Mouse (Mus musculus) MEL (cell line): ENCODE measurements around the gene Pdcd6ip. TPM values are rescaled to one million over a fixed set of nuclear protein-coding genes. Genes with fewer than 3 reads are reported as not detected.

ENCODE experiments used
- DNase-seq: peaks from one replicate; pipeline ENCODE4 v3.0.0; 2011; ENCODE audit warnings: low read depth, low spot score
- H3K27ac ChIP-seq: 2 replicates; pipeline ENCODE4 v1.5.1; 2012; ENCODE audit warnings: low read depth, mild to moderate bottlenecking, control low read depth, low read length, moderate library complexity; ENCODE audit not compliant: control insufficient read depth
- H3K27me3 ChIP-seq, 2 experiments: fragments of 150-350 bp in 1 of 2; sonication (generic) in 1 of 2; 2 replicates each; pipeline ENCODE4 v1.6.1; 2012; ENCODE audit warnings: low read length in 2 of 2, mild to moderate bottlenecking in 2 of 2, improper control_type of control experiment in 1 of 2, moderate library complexity in 1 of 2; ENCODE audit not compliant: insufficient read depth in 2 of 2, control insufficient read depth in 1 of 2
- H3K36me3 ChIP-seq, 2 experiments: 2 replicates each; pipeline ENCODE4 v1.6.1; 2012 to 2014; ENCODE audit warnings: low read length in 2 of 2, improper control_type of control experiment in 1 of 2, inconsistent platforms in 1 of 2, mild to moderate bottlenecking in 1 of 2; ENCODE audit not compliant: insufficient read depth in 2 of 2, control insufficient read depth in 1 of 2
- H3K4me1 ChIP-seq, 2 experiments: fragments of 150-350 bp in 1 of 2; sonication (generic) in 1 of 2; 2 replicates each; pipeline ENCODE4 v1.6.1; 2012; ENCODE audit warnings: low read length in 2 of 2, improper control_type of control experiment in 1 of 2, mild to moderate bottlenecking in 1 of 2; ENCODE audit not compliant: insufficient read depth in 2 of 2, control insufficient read depth in 1 of 2
- H3K4me3 ChIP-seq, 2 experiments: fragments of 150-350 bp in 1 of 2; sonication (generic) in 1 of 2; 2 replicates each; pipeline ENCODE4 v1.5.1; 2012; ENCODE audit warnings: low read depth in 2 of 2, low read length in 2 of 2, mild to moderate bottlenecking in 2 of 2, moderate library complexity in 2 of 2, control low read depth in 1 of 2, improper control_type of control experiment in 1 of 2; ENCODE audit not compliant: control insufficient read depth in 1 of 2, insufficient read depth in 1 of 2
- H3K79me2 ChIP-seq: 2 replicates; pipeline ENCODE4 v1.6.1; 2012; ENCODE audit warnings: mild to moderate bottlenecking, low read length, moderate library complexity; ENCODE audit not compliant: control insufficient read depth, poor library complexity, insufficient read depth
- H3K9ac ChIP-seq: 2 replicates; pipeline ENCODE4 v1.6.1; 2012; ENCODE audit warnings: low read depth, mild to moderate bottlenecking, control low read depth, low read length, moderate library complexity; ENCODE audit not compliant: control insufficient read depth, poor library complexity, severe bottlenecking
- H3K9me3 ChIP-seq: fragments of 150-350 bp; sonication (generic); replicated peaks from 2 replicates; pipeline ENCODE4 v1.6.1; 2012; ENCODE audit warnings: mild to moderate bottlenecking, low read length, improper control_type of control experiment, moderate library complexity; ENCODE audit not compliant: insufficient read depth
- BHLHE40 ChIP-seq: IDR thresholded peaks from 2 replicates; pipeline ENCODE4 v1.6.1; 2012; ENCODE audit warnings: low read depth, mild to moderate bottlenecking, inconsistent platforms, low read length, improper control_type of control experiment, borderline replicate concordance
- CTCF ChIP-seq, 3 experiments: IDR thresholded peaks in 2 of 3; conservative IDR thresholded peaks in 1 of 3; 2 replicates each; pipeline ENCODE4 v1.5.1; 2011 to 2012; ENCODE audit warnings: low read length in 3 of 3, low read depth in 2 of 3, mild to moderate bottlenecking in 2 of 3, improper control_type of control experiment in 1 of 3, inconsistent platforms in 1 of 3, mixed read lengths in 1 of 3, moderate library complexity in 1 of 3; ENCODE audit not compliant: control insufficient read depth in 1 of 3, insufficient read depth in 1 of 3, poor library complexity in 1 of 3, severe bottlenecking in 1 of 3
- ELF1 ChIP-seq: IDR thresholded peaks from 2 replicates; pipeline ENCODE4 v1.6.1; 2014; ENCODE audit warnings: low read depth, mild to moderate bottlenecking, inconsistent platforms, low read length, improper control_type of control experiment, moderate library complexity
- GATA1 ChIP-seq: IDR thresholded peaks from 2 replicates; pipeline ENCODE4 v1.6.1; 2011; ENCODE audit warnings: low read depth, low read length, improper control_type of control experiment
- JUND ChIP-seq: IDR thresholded peaks from 2 replicates; pipeline ENCODE4 v1.6.1; 2011; ENCODE audit warnings: low read depth, mild to moderate bottlenecking, improper control_type of control experiment, low read length
- MAFK ChIP-seq: IDR thresholded peaks from 2 replicates; pipeline ENCODE4 v1.6.1; 2011; ENCODE audit warnings: low read depth, mild to moderate bottlenecking, low read length, improper control_type of control experiment, borderline replicate concordance
- MAZ ChIP-seq: IDR thresholded peaks from 2 replicates; pipeline ENCODE4 v1.6.1; 2012; ENCODE audit warnings: low read depth, mild to moderate bottlenecking, inconsistent platforms, low read length, improper control_type of control experiment
- MYC ChIP-seq: IDR thresholded peaks from 2 replicates; pipeline ENCODE4 v1.6.1; 2011; ENCODE audit warnings: low read depth, mild to moderate bottlenecking, low read length, improper control_type of control experiment, moderate library complexity
- NELFE ChIP-seq: IDR thresholded peaks from 2 replicates; pipeline ENCODE4 v1.6.1; 2011; ENCODE audit warnings: low read depth, low read length, improper control_type of control experiment
- NRF1 ChIP-seq: IDR thresholded peaks from 2 replicates; pipeline ENCODE4 v1.6.1; 2014; ENCODE audit warnings: low read depth, mild to moderate bottlenecking, inconsistent platforms, low read length, improper control_type of control experiment, moderate library complexity; ENCODE audit not compliant: poor library complexity, insufficient read depth, severe bottlenecking
- POLR2AphosphoS2 ChIP-seq: IDR thresholded peaks from 2 replicates; pipeline ENCODE4 v1.6.1; 2011; ENCODE audit warnings: low read length, improper control_type of control experiment
- POLR2AphosphoS5 ChIP-seq: IDR thresholded peaks from 2 replicates; pipeline ENCODE4 v1.6.1; 2012; ENCODE audit warnings: low read depth, borderline replicate concordance, mild to moderate bottlenecking, inconsistent platforms, low read length, moderate library complexity, mixed read lengths
- RAD21 ChIP-seq: IDR thresholded peaks from 2 replicates; pipeline ENCODE4 v1.6.1; 2011; ENCODE audit warnings: mild to moderate bottlenecking, low read depth, low read length, improper control_type of control experiment
- RCOR1 ChIP-seq: IDR thresholded peaks from 2 replicates; pipeline ENCODE4 v1.6.1; 2012; ENCODE audit warnings: low read depth, mild to moderate bottlenecking, inconsistent platforms, low read length, improper control_type of control experiment
- SMC3 ChIP-seq: IDR thresholded peaks from 2 replicates; pipeline ENCODE4 v1.6.1; 2011; ENCODE audit warnings: low read depth, low read length, improper control_type of control experiment
- TAL1 ChIP-seq: IDR thresholded peaks from 2 replicates; pipeline ENCODE4 v1.6.1; 2012; ENCODE audit warnings: mild to moderate bottlenecking, inconsistent platforms, low read length, moderate library complexity, mixed read lengths
- TBP ChIP-seq: IDR thresholded peaks from 2 replicates; pipeline ENCODE4 v1.8.0; 2011; ENCODE audit warnings: low read depth, low read length, improper control_type of control experiment
- UBTF ChIP-seq: IDR thresholded peaks from 2 replicates; pipeline ENCODE4 v1.6.1; 2012; ENCODE audit warnings: low read depth, mild to moderate bottlenecking, inconsistent platforms, low read length, improper control_type of control experiment, moderate library complexity, borderline replicate concordance; ENCODE audit not compliant: insufficient read depth
- USF1 ChIP-seq: IDR thresholded peaks from 2 replicates; pipeline ENCODE4 v1.6.1; 2014; ENCODE audit warnings: low read depth, mild to moderate bottlenecking, inconsistent platforms, low read length, improper control_type of control experiment, moderate library complexity
- ZC3H11A ChIP-seq: IDR thresholded peaks from 2 replicates; pipeline ENCODE4 v1.6.1; 2012; ENCODE audit warnings: low read depth, mild to moderate bottlenecking, inconsistent platforms, low read length, improper control_type of control experiment
- ZKSCAN1 ChIP-seq: IDR thresholded peaks from 2 replicates; pipeline ENCODE4 v1.6.1; 2012; ENCODE audit warnings: low read depth, mild to moderate bottlenecking, inconsistent platforms, low read length, improper control_type of control experiment, moderate library complexity
- ZNF384 ChIP-seq: IDR thresholded peaks from 2 replicates; pipeline ENCODE4 v1.6.1; 2012; ENCODE audit warnings: low read depth, mild to moderate bottlenecking, inconsistent platforms, low read length, improper control_type of control experiment
- polyA plus RNA-seq, 2 experiments: library from polyadenylated mRNA; stranded (reverse) in 1 of 2; unstranded in 1 of 2; fragments of >175 nt in 1 of 2; fragments of >200 nt in 1 of 2; gene quantifications; 2 replicates each; pipeline versions ENCODE4 v1.2.1 to v1.2.4; 2012; ENCODE audit warnings: low replicate concordance in 2 of 2, low read depth in 1 of 2; ENCODE audit not compliant: insufficient read length in 2 of 2, insufficient read depth in 1 of 2, missing spikeins in 1 of 2
- total RNA-seq: library from RNA; depleted of rRNA; stranded (reverse); fragments of 300-350 nt; gene quantifications from 2 replicates; pipeline ENCODE4 v1.2.3, GENCODE M21; 2012

Pdcd6ip gene
- total and polyA plus RNA-seq, 3 experiments = 21.1 to 71.2 (median 60.1) TPM

- Histone ChIP-seq H3K27me3 (no peaks in the 10 kb centered on the region; a peak in 1 of 4 replicates), H3K4me1 (no peaks in the 10 kb centered on the region), H3K9me3 (no peaks in the 10 kb centered on the region), H3K36me3 (no peaks in the 10 kb centered on the region), H3K79me2 (no peaks in the 10 kb centered on the region), H3K4me3 (no peak overlapping the region)
- TF ChIP-seq GATA1 (no peak), ZKSCAN1 (no peak), ELF1 (no peak), TBP (no peak), CTCF (IDR thresholded peaks at IDR 0.05 in 2 of 3, conservative IDR thresholded peaks at IDR 0.05 in 1 of 3; ENCODE audit: control insufficient read depth in 1 of 3, insufficient read depth in 1 of 3, low read depth in 2 of 3, low read length in 3 of 3, poor library complexity in 1 of 3, severe bottlenecking in 1 of 3) (no peak), POLR2AphosphoS2 (no peak)
- TF ChIP-seq, all 39 proteins: peak for 0
- Histone ChIP-seq H3K27ac (no peak overlapping the region), H3K9ac (no peak overlapping the region)
- no peak for DNase-seq
Measured at GRCm38 (mm10) chr9:113634986-113635385, 73.1 kb downstream of the Pdcd6ip start.

GRCm38 (mm10) chr9:113633168-113633744 is 74.8 kb downstream of the Pdcd6ip start:
- no peaks in the 10 kb centered on the region for H3K9me3 ChIP-seq
- H3K9ac ChIP-seq = no peak overlapping the region
- H3K4me3 ChIP-seq = no peak overlapping the region
- H3K36me3 ChIP-seq = no peaks in the 10 kb centered on the region
- no peak for TF ChIP-seq ELF1
- TF ChIP-seq POLR2AphosphoS5 = no peak
- TF ChIP-seq BHLHE40 = no peak
- no peak for TF ChIP-seq UBTF
- TF ChIP-seq NELFE = no peak
- TF ChIP-seq ZNF384 = no peak
- TF ChIP-seq GATA1 = no peak
- TF ChIP-seq MYC = no peak
- TF ChIP-seq USF1 = no peak
- TF ChIP-seq POLR2AphosphoS2 = no peak
- TF ChIP-seq TAL1 = no peak
- TF ChIP-seq NRF1 = no peak
- TF ChIP-seq SMC3 = no peak
- TF ChIP-seq RAD21 = no peak
- TF ChIP-seq ZC3H11A = no peak
- no peak for TF ChIP-seq RCOR1
- TF ChIP-seq MAZ = no peak
- no peak for TF ChIP-seq MAFK
- TF ChIP-seq JUND = no peak
- no peaks in the 10 kb centered on the region; a peak in 1 of 4 replicates for H3K27me3 ChIP-seq
- H3K4me1 ChIP-seq = no peaks in the 10 kb centered on the region
- H3K27ac ChIP-seq = no peak overlapping the region
- DNase-seq = no peak
- H3K79me2 ChIP-seq = no peaks in the 10 kb centered on the region
